Mouse (Mus musculus) forebrain, embryonic 14.5 days (tissue): Measurements from ENCODE around the gene Tiparp. TPM values are rescaled to one million over a fixed set of nuclear protein-coding genes. Genes with fewer than 3 reads are reported as not detected.

Source experiments
- ATAC-seq: fragments of 200-750 bp; cut with Nextera tagmentation; 2 replicates; pipeline ENCODE4 v1.8.0; 2017; ENCODE audit warnings: mild to moderate bottlenecking, moderate library complexity
- DNase-seq: peaks from one replicate; pipeline ENCODE4 v3.0.0-alpha.2; 2015; ENCODE audit warnings: low spot score
- H3K27ac ChIP-seq: fragments of 300-500 bp; sonication (generic); 2 replicates; pipeline ENCODE4 v1.5.1; 2014; ENCODE audit warnings: low read depth, mild to moderate bottlenecking, control low read depth, low read length, moderate library complexity
- H3K27me3 ChIP-seq: fragments of 300-500 bp; sonication (generic); replicated peaks from 2 replicates; pipeline ENCODE4 v1.6.1; 2014; ENCODE audit warnings: low read length, control low read depth, mixed read lengths; ENCODE audit not compliant: control insufficient read depth, insufficient read depth
- H3K36me3 ChIP-seq: fragments of 300-500 bp; sonication (generic); 2 replicates; pipeline ENCODE4 v1.6.1; 2014; ENCODE audit warnings: low read length, control low read depth; ENCODE audit not compliant: control insufficient read depth, insufficient read depth
- H3K4me1 ChIP-seq: fragments of 300-500 bp; sonication (generic); 2 replicates; pipeline ENCODE4 v1.6.1; 2014; ENCODE audit warnings: antibody characterized with exemption, low read length, control low read depth; ENCODE audit not compliant: control insufficient read depth, insufficient read depth
- H3K4me2 ChIP-seq: fragments of 300-500 bp; sonication (generic); 2 replicates; pipeline ENCODE4 v1.6.1; 2014; ENCODE audit warnings: mild to moderate bottlenecking, control low read depth, low read length
- H3K4me3 ChIP-seq: fragments of 300-500 bp; sonication (generic); 2 replicates; pipeline ENCODE4 v1.5.1; 2014; ENCODE audit warnings: low read depth, low read length, control low read depth
- H3K9ac ChIP-seq: fragments of 300-500 bp; sonication (generic); 2 replicates; pipeline ENCODE4 v1.6.1; 2014; ENCODE audit warnings: mild to moderate bottlenecking, low read length, control low read depth, moderate library complexity
- H3K9me3 ChIP-seq: fragments of 300-500 bp; sonication (generic); replicated peaks from 2 replicates; pipeline ENCODE4 v1.6.1; 2016; ENCODE audit warnings: low read length, control low read depth, mixed read lengths; ENCODE audit not compliant: control insufficient read depth
- WGBS: fragments of 180-500 bp; shearing (Covaris S2); extraction: QIAGEN DNeasy Blood & Tissue Kit; methylation state at CpG from one replicate; pipeline ENCODE4 v1.1.7; 2014; 5-methylcytosine and 5-hydroxymethylcytosine counted together
- polyA plus RNA-seq: library from polyadenylated mRNA; unstranded; fragments of >200 nt; fragmentation: Nextera tagmentation; extraction: Ambion mirVana; gene quantifications from 2 replicates; pipeline ENCODE4 v1.2.1, GENCODE M21; 2014

Gene Tiparp
- polyA plus RNA-seq, 1 experiment from 2014 or later = 36.0 TPM

- H3K27me3 ChIP-seq = no peaks in the 10 kb centered on the region
- ATAC-seq = peak; percentile 46; the same call in 1 of the 2 replicates
- whole genome bisulfite sequencing = 46% methylated on average over 9 of the region's 9 CpGs
- H3K9ac ChIP-seq = no peak overlapping the region
- no peaks in the 10 kb centered on the region for H3K9me3 ChIP-seq
- DNase-seq = peak; percentile 58
- no peak overlapping the region for H3K4me3 ChIP-seq
- H3K4me2 ChIP-seq = no peak overlapping the region
- peaks cover 6% of the 10 kb centered on the region for H3K4me1 ChIP-seq
- H3K27ac ChIP-seq = no peak overlapping the region
- no peaks in the 10 kb centered on the region for H3K36me3 ChIP-seq
Measured at GRCm38 (mm10) chr3:65494291-65494763, 33.9 kb upstream of the Tiparp start.

- Histone ChIP-seq H3K27me3 (no peaks in the 10 kb centered on the region), H3K4me3 (no peak overlapping the region), H3K9ac (no peak overlapping the region), H3K9me3 (no peaks in the 10 kb centered on the region), H3K4me1 (no peaks in the 10 kb centered on the region), H3K27ac (no peak overlapping the region), H3K36me3 (no peaks in the 10 kb centered on the region), H3K4me2 (no peak overlapping the region)
- no peak for DNase-seq
- ATAC-seq = no peak
- 88% methylated on average over 2 of the region's 2 CpGs for WGBS
Measured at GRCm38 (mm10) chr3:65507766-65508165, 20.4 kb upstream of the Tiparp start.

DNA sequence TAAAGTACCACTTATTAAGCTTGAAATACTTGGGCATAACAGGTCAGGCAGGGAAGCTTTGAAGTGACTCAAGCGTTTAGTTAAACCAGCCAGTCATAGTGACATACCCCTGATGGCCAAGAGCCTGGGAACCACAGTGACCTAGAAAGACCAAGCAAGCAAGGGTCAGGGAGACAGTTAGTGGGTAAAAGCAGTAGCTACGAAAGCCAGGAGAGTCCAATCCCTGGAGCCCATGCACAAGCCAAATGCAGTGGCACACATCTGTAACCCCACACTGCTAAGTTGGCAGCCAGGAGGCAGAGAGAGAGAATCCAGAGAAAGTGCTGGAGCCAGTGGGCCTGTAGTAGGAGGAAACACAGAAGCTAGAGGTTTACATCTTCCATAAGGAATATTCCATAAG lies 17.6 kb upstream of the Tiparp start:
- Histone ChIP-seq H3K4me2 (no peak overlapping the region), H3K4me1 (no peaks in the 10 kb centered on the region), H3K27me3 (no peaks in the 10 kb centered on the region), H3K4me3 (no peak overlapping the region), H3K36me3 (no peaks in the 10 kb centered on the region), H3K9ac (no peak overlapping the region), H3K27ac (no peak overlapping the region), H3K9me3 (no peaks in the 10 kb centered on the region)
- no peak for DNase-seq
- no peak for ATAC-seq
- 86% methylated on average over 2 of the region's 2 CpGs for WGBS

- no peaks in the 10 kb centered on the region for H3K36me3 ChIP-seq
- no peak for ATAC-seq
- no peak overlapping the region for H3K4me3 ChIP-seq
- no peaks in the 10 kb centered on the region for H3K9me3 ChIP-seq
- no peak for DNase-seq
- no peaks in the 10 kb centered on the region for H3K27me3 ChIP-seq
- no peak overlapping the region for H3K9ac ChIP-seq
- peaks cover 3% of the 10 kb centered on the region; the same call in 1 of the 2 replicates for H3K4me1 ChIP-seq
- WGBS = 83% methylated on average over 2 of the region's 2 CpGs
- H3K27ac ChIP-seq = no peak overlapping the region
- no peak overlapping the region for H3K4me2 ChIP-seq
Measured at GRCm38 (mm10) chr3:65515751-65516150, 12.5 kb upstream of the Tiparp start.

DNA sequence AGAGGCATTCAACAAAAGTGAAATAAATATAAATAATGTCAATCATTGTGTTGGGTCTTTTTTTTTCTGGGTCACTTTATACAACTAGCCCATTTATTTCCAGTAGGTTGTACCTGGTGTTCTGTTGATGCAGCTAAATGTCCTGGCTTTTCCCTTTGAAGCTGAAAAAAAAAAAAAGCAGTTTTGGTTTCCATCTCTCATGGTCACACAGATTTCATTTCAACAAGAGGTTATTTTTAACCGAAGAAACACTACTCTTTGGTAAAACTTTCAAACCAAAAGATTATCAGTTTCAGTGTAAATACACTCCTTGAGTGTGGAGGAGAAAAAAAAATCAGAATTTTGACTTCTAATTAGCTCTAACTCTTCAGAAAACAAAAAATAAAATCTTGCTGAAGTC lies 11.7 kb upstream of the Tiparp start:
- H3K27me3 ChIP-seq = no peaks in the 10 kb centered on the region
- no peaks in the 10 kb centered on the region for H3K36me3 ChIP-seq
- H3K27ac ChIP-seq = no peak overlapping the region
- H3K4me1 ChIP-seq = peaks cover 3% of the 10 kb centered on the region; the same call in 1 of the 2 replicates
- no peak overlapping the region for H3K4me2 ChIP-seq
- 85% methylated on average over 1 of the region's 1 CpGs for WGBS
- no peak for ATAC-seq
- H3K9ac ChIP-seq = no peak overlapping the region
- DNase-seq = no peak
- no peaks in the 10 kb centered on the region for H3K9me3 ChIP-seq
- no peak overlapping the region for H3K4me3 ChIP-seq

- no peaks in the 10 kb centered on the region for H3K36me3 ChIP-seq
- H3K27me3 ChIP-seq = no peaks in the 10 kb centered on the region
- no peak for DNase-seq
- no peak overlapping the region for H3K4me3 ChIP-seq
- H3K4me1 ChIP-seq = peaks cover 3% of the 10 kb centered on the region; the same call in 1 of the 2 replicates
- H3K4me2 ChIP-seq = no peak overlapping the region
- H3K27ac ChIP-seq = no peak overlapping the region
- no peaks in the 10 kb centered on the region for H3K9me3 ChIP-seq
- ATAC-seq = no peak
- no peak overlapping the region for H3K9ac ChIP-seq
- 22% methylated on average over 9 of the region's 9 CpGs for WGBS
Measured at GRCm38 (mm10) chr3:65517141-65517540, 11.1 kb upstream of the Tiparp start.

GRCm38 (mm10) chr3:65517747-65518527 lies 10.3 kb upstream of the Tiparp start:
- Histone ChIP-seq H3K36me3 (no peaks in the 10 kb centered on the region), H3K4me1 (peaks cover 3% of the 10 kb centered on the region; the same call in 1 of the 2 replicates), H3K27me3 (no peaks in the 10 kb centered on the region), H3K9me3 (no peaks in the 10 kb centered on the region), H3K27ac (no peak overlapping the region), H3K4me3 (no peak overlapping the region), H3K4me2 (no peak overlapping the region), H3K9ac (no peak overlapping the region)
- DNase-seq (no peak), ATAC-seq (no peak)
- 41% methylated on average over 13 of the region's 13 CpGs for WGBS

GRCm38 (mm10) chr3:65521391-65521790 lies 6.8 kb upstream of the Tiparp start:
- H3K27ac ChIP-seq = no peak overlapping the region
- H3K9ac ChIP-seq = no peak overlapping the region
- no peak overlapping the region for H3K4me2 ChIP-seq
- H3K27me3 ChIP-seq = no peaks in the 10 kb centered on the region
- ATAC-seq (no peak), DNase-seq (no peak)
- peaks cover 3% of the 10 kb centered on the region; the same call in 1 of the 2 replicates for H3K4me1 ChIP-seq
- H3K4me3 ChIP-seq = no peak overlapping the region
- H3K9me3 ChIP-seq = no peaks in the 10 kb centered on the region
- H3K36me3 ChIP-seq = no peaks in the 10 kb centered on the region
- WGBS = 94% methylated on average over 1 of the region's 1 CpGs

GRCm38 (mm10) chr3:65523397-65523796 lies 4.8 kb upstream of the Tiparp start:
- ATAC-seq (no peak), DNase-seq (no peak)
- Histone ChIP-seq H3K9ac (no peak overlapping the region), H3K36me3 (no peaks in the 10 kb centered on the region), H3K4me2 (no peak overlapping the region), H3K4me3 (no peak overlapping the region), H3K9me3 (no peaks in the 10 kb centered on the region), H3K4me1 (no peaks in the 10 kb centered on the region), H3K27ac (no peak overlapping the region), H3K27me3 (no peaks in the 10 kb centered on the region)
- 48% methylated on average over 8 of the region's 8 CpGs for WGBS
